Mouse (Mus musculus): ENCODE measurements at regions not wholly inside any gene's neighbourhood (a gene's known extent, or its start where the extent isn't known, plus 50 kb on each side); places are given as distances from the start of the nearest gene placed in this dataset.

DNA sequence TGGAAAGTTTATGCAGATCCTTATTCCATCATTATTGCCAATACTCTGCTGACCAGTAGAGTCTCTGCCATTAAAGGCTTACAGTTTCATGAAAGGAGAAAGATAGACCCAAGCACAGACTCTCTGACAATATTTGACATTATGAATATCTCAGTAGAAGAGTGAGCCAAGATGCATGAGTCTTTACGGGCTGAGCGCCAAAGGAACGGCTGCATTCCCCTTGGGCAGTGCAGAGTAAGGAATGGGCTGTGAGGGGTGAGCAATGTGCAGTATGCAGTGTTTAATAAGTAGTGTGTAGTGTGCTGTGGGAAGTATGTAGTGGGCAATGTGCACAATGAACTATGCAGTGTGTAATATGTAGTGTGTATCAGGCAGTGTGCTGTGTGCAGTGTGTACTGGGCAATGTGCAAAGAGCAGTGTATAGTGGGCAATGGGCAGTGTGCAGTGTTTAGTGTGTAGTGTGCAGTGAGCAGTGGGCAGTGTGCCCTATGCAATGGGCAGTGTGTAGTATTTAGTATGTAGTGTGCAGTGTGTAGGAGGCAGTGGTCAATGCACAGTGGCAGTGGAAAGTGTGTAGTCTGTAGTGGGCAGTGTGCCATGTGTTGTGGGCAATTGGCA lies 671.8 kb downstream of the 5730522E02Rik start:
- Histone ChIP-seq H3K36me3 (no peaks in the 10 kb centered on the region), H3K9me3 (replicated peaks) (no peaks in the 10 kb centered on the region), H3K9ac (no peak overlapping the region), H3K27ac (no peak overlapping the region), H3K4me1 (no peaks in the 10 kb centered on the region), H3K27me3 (no peaks in the 10 kb centered on the region), H3K4me2 (no peak overlapping the region), H3K4me3 (replicated peaks) (no peak overlapping the region)
- 85% methylated on average over 3 of the region's 3 CpGs for WGBS
- ATAC-seq (replicated peaks; ENCODE audit: low FRiP score) = no peak

- no peak overlapping the region for H3K4me2 ChIP-seq
- no peak overlapping the region for H3K4me3 ChIP-seq (replicated peaks)
- WGBS = 69% methylated on average over 7 of the region's 7 CpGs
- H3K9ac ChIP-seq = no peak overlapping the region
- H3K27me3 ChIP-seq = no peaks in the 10 kb centered on the region
- no peaks in the 10 kb centered on the region for H3K9me3 ChIP-seq (replicated peaks)
- no peak overlapping the region for H3K27ac ChIP-seq
- no peaks in the 10 kb centered on the region for H3K36me3 ChIP-seq
- H3K4me1 ChIP-seq = no peaks in the 10 kb centered on the region; the same call in 1 of the 2 replicates
- ATAC-seq (replicated peaks; ENCODE audit: low FRiP score) = no peak
Observed at GRCm38 (mm10) chr11:25536069-25536468, 674.5 kb downstream of the 5730522E02Rik start.

DNA sequence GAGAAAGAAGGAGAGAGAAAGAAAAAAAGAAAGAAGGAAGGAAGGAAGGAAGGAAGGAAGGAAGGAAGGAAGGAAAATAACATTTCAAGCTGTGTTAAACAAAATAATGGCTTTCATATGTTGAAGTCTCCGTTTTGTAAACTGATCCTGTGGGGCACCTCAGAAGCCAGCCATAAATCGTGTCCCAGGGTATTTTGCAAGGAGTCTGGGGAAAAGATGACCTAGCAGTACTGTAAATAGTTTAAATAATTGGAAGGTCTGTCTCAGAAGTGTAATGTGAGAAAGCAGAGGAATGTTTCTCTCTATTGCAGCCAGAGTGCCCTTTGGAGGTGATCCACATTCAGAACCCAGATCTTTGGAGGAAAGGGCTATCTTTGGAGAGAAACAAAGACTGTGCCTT lies 677.5 kb downstream of the 5730522E02Rik start:
- no peaks in the 10 kb centered on the region; the same call in 1 of the 2 replicates for H3K4me1 ChIP-seq
- no peak for ATAC-seq (replicated peaks; ENCODE audit: low FRiP score)
- H3K9me3 ChIP-seq (replicated peaks) = no peaks in the 10 kb centered on the region
- H3K4me3 ChIP-seq (replicated peaks) = no peak overlapping the region
- WGBS = 9% methylated on average over 2 of the region's 2 CpGs
- H3K27ac ChIP-seq = no peak overlapping the region
- H3K9ac ChIP-seq = no peak overlapping the region
- H3K27me3 ChIP-seq = no peaks in the 10 kb centered on the region
- H3K4me2 ChIP-seq = no peak overlapping the region
- H3K36me3 ChIP-seq = no peaks in the 10 kb centered on the region

DNA sequence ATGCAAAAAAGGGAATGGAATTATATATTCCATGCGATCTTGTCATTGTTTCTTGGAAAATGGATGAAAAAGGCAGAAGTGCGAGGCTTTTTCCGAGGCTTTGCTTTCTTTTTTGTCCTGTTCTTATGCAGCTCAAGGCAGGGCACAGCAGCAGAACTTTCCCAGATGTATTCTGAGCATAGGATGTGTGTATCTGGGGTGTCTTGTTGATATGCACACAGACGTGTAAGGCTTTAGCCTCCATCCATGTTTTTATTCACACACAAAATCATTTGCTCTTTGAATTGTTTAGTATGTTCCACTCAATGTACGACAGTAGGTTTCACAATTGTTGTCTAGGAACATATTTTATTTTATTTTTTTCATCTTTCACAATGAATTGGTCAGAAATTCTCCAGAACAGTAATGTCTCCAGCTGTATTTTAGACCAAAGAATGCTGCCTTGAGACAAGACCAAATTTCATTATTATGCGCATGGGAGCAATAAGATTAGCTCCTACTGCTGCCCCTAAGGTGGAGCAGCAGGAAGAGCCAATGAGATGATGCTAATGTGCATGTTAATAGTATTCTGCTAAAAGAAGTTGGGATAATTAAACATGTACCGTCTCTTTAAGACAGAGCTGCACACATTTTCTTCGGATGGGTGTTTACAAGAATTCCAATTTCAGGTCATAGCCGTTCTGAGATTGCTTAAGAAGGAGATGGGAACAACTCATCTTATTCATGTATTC lies 678.7 kb downstream of the 5730522E02Rik start:
- H3K4me2 ChIP-seq = no peak overlapping the region
- 83% methylated on average over 9 of the region's 9 CpGs for WGBS
- H3K27me3 ChIP-seq = no peaks in the 10 kb centered on the region
- H3K4me1 ChIP-seq = no peaks in the 10 kb centered on the region; the same call in 1 of the 2 replicates
- H3K36me3 ChIP-seq = no peaks in the 10 kb centered on the region
- H3K27ac ChIP-seq = no peak overlapping the region
- no peak overlapping the region for H3K9ac ChIP-seq
- no peak overlapping the region for H3K4me3 ChIP-seq (replicated peaks)
- ATAC-seq (replicated peaks; ENCODE audit: low FRiP score) = no peak
- no peaks in the 10 kb centered on the region for H3K9me3 ChIP-seq (replicated peaks)

DNA sequence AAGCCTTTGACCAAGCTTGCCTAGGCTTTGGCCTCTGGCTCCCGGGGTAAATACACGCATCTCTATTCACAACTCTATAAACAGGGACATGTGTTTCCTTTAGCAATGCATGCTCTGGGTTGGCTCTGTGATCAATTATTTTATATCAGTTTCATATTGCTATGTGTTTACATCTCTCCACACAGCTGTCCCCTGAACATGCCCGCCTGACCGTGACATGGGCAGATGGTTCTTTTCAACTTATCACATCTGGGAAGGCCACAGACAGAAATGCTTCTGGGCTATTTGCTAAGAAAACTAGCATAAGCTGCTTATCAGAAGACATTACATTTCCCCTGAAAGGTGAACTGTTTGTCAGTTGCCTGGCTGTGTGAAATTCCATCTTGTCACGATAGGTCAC lies 682.5 kb downstream of the 5730522E02Rik start:
- 79% methylated on average over 5 of the region's 5 CpGs for WGBS
- Histone ChIP-seq H3K27me3 (no peaks in the 10 kb centered on the region), H3K9ac (no peak overlapping the region), H3K27ac (no peak overlapping the region), H3K4me2 (no peak overlapping the region), H3K4me1 (no peaks in the 10 kb centered on the region; the same call in 1 of the 2 replicates), H3K36me3 (no peaks in the 10 kb centered on the region), H3K9me3 (replicated peaks) (no peaks in the 10 kb centered on the region), H3K4me3 (replicated peaks) (no peak overlapping the region)
- ATAC-seq (replicated peaks; ENCODE audit: low FRiP score) = no peak

GRCm38 (mm10) chr11:25518903-25519302 lies 691.7 kb downstream of the 5730522E02Rik start:
- no peaks in the 10 kb centered on the region for H3K4me1 ChIP-seq

GRCm38 (mm10) chr11:25518131-25518530 lies 692.4 kb downstream of the 5730522E02Rik start:
- Histone ChIP-seq H3K4me2 (no peak overlapping the region), H3K27ac (no peak overlapping the region), H3K27me3 (no peaks in the 10 kb centered on the region), H3K9me3 (replicated peaks) (no peaks in the 10 kb centered on the region), H3K4me3 (replicated peaks) (no peak overlapping the region), H3K4me1 (no peaks in the 10 kb centered on the region), H3K9ac (no peak overlapping the region), H3K36me3 (no peaks in the 10 kb centered on the region)
- ATAC-seq (replicated peaks; ENCODE audit: low FRiP score) = no peak
- WGBS = 97% methylated on average over 1 of the region's 1 CpGs

More at GRCm38 (mm10) chr11:25518903-25519302, 691.7 kb downstream of the 5730522E02Rik start:
- H3K9me3 ChIP-seq (replicated peaks) = no peaks in the 10 kb centered on the region
- H3K36me3 ChIP-seq = no peaks in the 10 kb centered on the region
- H3K4me2 ChIP-seq = no peak overlapping the region
- no peak overlapping the region for H3K27ac ChIP-seq
- 82% methylated on average over 2 of the region's 2 CpGs for WGBS
- H3K27me3 ChIP-seq = no peaks in the 10 kb centered on the region
- H3K9ac ChIP-seq = no peak overlapping the region
- H3K4me3 ChIP-seq (replicated peaks) = no peak overlapping the region
- no peak for ATAC-seq (replicated peaks; ENCODE audit: low FRiP score)

DNA sequence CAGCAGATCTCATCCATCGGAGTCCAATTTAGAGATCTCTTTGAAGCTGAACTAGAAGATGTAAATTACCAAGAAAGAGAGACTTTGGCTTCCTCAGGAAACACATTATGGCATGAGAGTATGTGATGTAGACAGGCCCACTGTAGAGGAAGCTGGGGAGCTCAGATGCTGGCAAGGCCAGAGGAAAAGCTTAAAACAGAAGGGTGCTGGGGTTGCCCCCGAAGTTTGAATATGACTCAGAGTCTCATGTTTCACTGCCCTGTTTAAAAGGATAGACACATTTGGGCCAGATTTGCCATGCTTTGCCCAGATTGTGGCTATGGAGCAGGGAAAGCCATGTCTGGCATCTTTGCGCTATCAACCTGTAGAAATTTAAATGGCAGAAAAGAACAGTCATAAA lies 705.1 kb downstream of the 5730522E02Rik start:
- Histone ChIP-seq H3K4me3 (replicated peaks) (no peak overlapping the region), H3K9ac (no peak overlapping the region), H3K27me3 (no peaks in the 10 kb centered on the region), H3K4me1 (no peaks in the 10 kb centered on the region), H3K27ac (no peak overlapping the region), H3K36me3 (no peaks in the 10 kb centered on the region), H3K9me3 (replicated peaks) (no peaks in the 10 kb centered on the region), H3K4me2 (no peak overlapping the region)
- no peak for ATAC-seq (replicated peaks; ENCODE audit: low FRiP score)
- 79% methylated on average over 3 of the region's 3 CpGs for whole genome bisulfite sequencing

- no peak overlapping the region for H3K27ac ChIP-seq
- 61% methylated on average over 2 of the region's 2 CpGs for WGBS
Observed at GRCm38 (mm10) chr11:25473682-25474365, 736.7 kb downstream of the 5730522E02Rik start.

GRCm38 (mm10) chr11:25469819-25470218 lies 740.7 kb downstream of the 5730522E02Rik start:
- Histone ChIP-seq H3K4me1 (no peaks in the 10 kb centered on the region), H3K27me3 (no peaks in the 10 kb centered on the region), H3K27ac (no peak overlapping the region), H3K36me3 (no peaks in the 10 kb centered on the region), H3K4me2 (no peak overlapping the region), H3K9me3 (replicated peaks) (no peaks in the 10 kb centered on the region), H3K4me3 (replicated peaks) (no peak overlapping the region), H3K9ac (no peak overlapping the region)
- WGBS = 83% methylated on average over 6 of the region's 6 CpGs
- no peak for ATAC-seq (replicated peaks; ENCODE audit: low FRiP score)

More at GRCm38 (mm10) chr11:25473682-25474365, 736.7 kb downstream of the 5730522E02Rik start:
- Histone ChIP-seq H3K27me3 (no peaks in the 10 kb centered on the region), H3K9ac (no peak overlapping the region), H3K36me3 (no peaks in the 10 kb centered on the region), H3K9me3 (replicated peaks) (no peaks in the 10 kb centered on the region), H3K4me3 (replicated peaks) (no peak overlapping the region), H3K4me1 (no peaks in the 10 kb centered on the region), H3K4me2 (no peak overlapping the region)
- ATAC-seq (replicated peaks; ENCODE audit: low FRiP score) = no peak

DNA sequence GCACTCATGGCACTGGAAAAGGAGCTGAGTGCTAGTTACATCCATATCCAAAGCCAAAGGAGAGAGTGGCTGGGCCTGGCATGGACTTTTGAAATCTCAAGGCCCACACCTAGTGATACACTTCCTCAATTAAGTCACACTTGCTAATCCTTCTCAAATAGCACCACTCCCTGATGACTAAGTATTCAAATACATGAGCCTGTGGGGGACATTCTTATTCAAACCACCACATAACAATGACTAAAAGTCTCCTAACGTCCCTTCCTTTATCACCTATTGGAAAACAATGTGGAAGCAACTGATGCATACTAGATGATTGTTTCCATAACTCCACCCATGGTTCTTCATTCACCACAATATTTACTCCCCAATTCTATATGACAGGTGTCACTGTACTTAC lies 773.4 kb downstream of the 5730522E02Rik start:
- no peaks in the 10 kb centered on the region for H3K9me3 ChIP-seq (replicated peaks)
- no peaks in the 10 kb centered on the region for H3K36me3 ChIP-seq
- H3K27ac ChIP-seq = no peak overlapping the region
- H3K27me3 ChIP-seq = no peaks in the 10 kb centered on the region
- 86% methylated on average over 1 of the region's 1 CpGs for WGBS
- no peak overlapping the region for H3K9ac ChIP-seq
- no peak for ATAC-seq (replicated peaks; ENCODE audit: low FRiP score)
- H3K4me3 ChIP-seq (replicated peaks) = no peak overlapping the region
- no peaks in the 10 kb centered on the region for H3K4me1 ChIP-seq
- H3K4me2 ChIP-seq = no peak overlapping the region

DNA sequence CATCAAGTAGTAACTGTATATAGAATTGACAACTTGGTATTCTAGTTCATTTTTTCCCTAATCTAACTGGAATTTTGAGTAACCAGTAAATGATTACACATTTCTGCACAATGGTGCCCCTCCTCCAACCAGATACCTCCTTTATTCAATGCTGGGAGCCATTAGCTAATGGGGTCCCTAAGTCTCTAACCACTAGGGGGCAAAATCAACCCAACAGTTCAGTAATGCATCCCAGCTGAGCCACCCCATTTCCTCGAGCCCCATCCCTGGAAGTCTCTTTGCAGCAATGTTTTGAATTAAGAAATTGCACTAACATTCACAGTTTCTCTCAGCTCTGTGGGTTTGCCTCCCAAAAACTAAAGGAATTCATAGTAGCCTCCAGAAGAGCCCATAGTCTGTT lies 774.9 kb downstream of the 5730522E02Rik start:
- no peak for ATAC-seq (replicated peaks; ENCODE audit: low FRiP score)
- Histone ChIP-seq H3K9me3 (replicated peaks) (no peaks in the 10 kb centered on the region), H3K36me3 (no peaks in the 10 kb centered on the region), H3K9ac (no peak overlapping the region), H3K4me3 (replicated peaks) (no peak overlapping the region), H3K27me3 (no peaks in the 10 kb centered on the region), H3K4me1 (no peaks in the 10 kb centered on the region), H3K27ac (no peak overlapping the region), H3K4me2 (no peak overlapping the region)
- WGBS = 35% methylated on average over 1 of the region's 1 CpGs

All from kidney, embryonic 15.5 days (tissue).